Mouse (Mus musculus): ENCODE measurements at regions not wholly inside any gene's neighbourhood (a gene's known extent, or its start where the extent isn't known, plus 50 kb on each side); places are given as distances from the start of the nearest gene placed in this dataset.
"Not testable (repeated sequence)": the region's sequence is repeated elsewhere in the genome, so short reads cannot be mapped to it uniquely, and the experiment has no call there.

DNA sequence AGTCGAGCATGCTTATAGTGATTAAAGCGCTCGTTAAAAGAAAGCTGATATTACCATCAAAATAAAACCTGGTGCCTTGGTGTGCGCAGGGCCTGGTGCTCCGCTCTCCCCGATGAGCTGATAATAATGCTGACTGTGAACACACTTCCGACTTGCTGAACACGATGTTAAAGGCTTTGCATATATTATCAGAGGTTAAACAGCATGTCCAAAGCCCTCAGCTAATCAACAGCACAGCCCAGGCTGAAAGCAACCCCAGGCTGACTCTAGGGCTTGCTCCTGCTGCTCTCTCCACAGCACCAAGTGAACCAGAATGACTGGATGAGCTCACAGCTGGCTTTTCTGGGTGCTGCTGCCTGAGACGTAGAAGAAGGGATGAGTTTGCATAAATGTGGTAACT is 238.2 kb upstream of the 1700012A03Rik start:
- Histone ChIP-seq H3K9ac (no peak overlapping the region), H3K9me3 (replicated peaks) (no peaks in the 10 kb centered on the region), H3K4me1 (replicated peaks) (peaks cover 15% of the 10 kb centered on the region), H3K36me3 (no peaks in the 10 kb centered on the region), H3K4me3 (no peak overlapping the region), H3K27ac (ENCODE audit: poor library complexity, severe bottlenecking) (no peak overlapping the region), H3K27me3 (replicated peaks) (no peaks in the 10 kb centered on the region), H3K4me2 (no peak overlapping the region)
- WGBS = 62% methylated on average over 9 of the region's 9 CpGs
- ATAC-seq (ENCODE audit: insufficient number of reproducible peaks, low FRiP score) = no peak

DNA sequence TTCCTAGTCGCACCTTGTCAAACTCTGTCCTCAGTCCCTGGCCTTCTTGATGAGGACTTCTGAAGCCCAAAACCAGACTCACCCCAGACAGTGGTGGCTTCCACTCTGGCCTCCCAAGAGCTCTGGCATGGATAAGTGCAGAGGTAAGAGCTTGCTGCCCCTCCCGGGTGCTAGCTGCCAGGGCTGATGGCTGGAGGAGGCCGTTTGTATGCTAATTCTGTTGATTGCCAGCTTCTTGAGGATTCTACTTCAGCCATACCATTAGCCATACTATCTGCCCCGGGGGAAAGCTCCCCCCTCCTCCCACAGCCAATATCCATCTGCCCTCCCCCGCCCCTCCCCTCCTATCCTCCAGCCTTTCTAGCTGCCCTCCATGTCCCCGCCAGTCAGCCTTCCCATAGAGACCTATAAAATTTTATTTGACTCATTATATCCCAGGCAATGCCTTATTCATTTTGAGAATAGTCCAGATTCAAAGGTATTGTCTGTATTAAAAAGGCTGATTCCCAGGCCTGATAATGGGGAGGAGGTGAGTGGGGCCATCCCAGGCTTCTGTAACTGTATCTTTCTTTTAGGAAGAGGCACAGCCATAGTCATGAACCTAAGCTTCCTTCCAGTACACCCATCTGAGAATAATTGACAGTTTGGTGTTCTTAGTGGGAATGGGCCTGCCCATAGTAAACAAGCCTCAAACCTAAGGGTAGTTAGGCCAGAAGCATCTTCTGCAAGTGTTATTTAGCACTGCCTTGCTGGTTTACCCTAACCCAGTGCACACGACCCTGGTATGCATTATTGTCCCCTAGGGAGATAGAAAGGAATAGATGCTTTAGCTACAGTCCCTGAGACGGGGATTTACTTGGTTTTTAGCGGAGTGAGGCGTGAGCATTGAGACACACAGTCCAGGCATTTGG is 239.2 kb upstream of the 1700012A03Rik start:
- Histone ChIP-seq H3K9me3 (replicated peaks) (no peaks in the 10 kb centered on the region), H3K27ac (ENCODE audit: poor library complexity, severe bottlenecking) (no peak overlapping the region), H3K27me3 (replicated peaks) (no peaks in the 10 kb centered on the region), H3K4me2 (no peak overlapping the region), H3K4me1 (replicated peaks) (peaks cover 15% of the 10 kb centered on the region), H3K4me3 (no peak overlapping the region), H3K36me3 (no peaks in the 10 kb centered on the region), H3K9ac (no peak overlapping the region)
- WGBS = 66% methylated on average over 10 of the region's 10 CpGs
- ATAC-seq (ENCODE audit: insufficient number of reproducible peaks, low FRiP score) = no peak

- H3K27me3 ChIP-seq (replicated peaks); ATAC-seq (ENCODE audit: insufficient number of reproducible peaks, low FRiP score); H3K4me3 ChIP-seq; H3K4me1 ChIP-seq (replicated peaks); H3K9ac ChIP-seq; H3K4me2 ChIP-seq; H3K27ac ChIP-seq (ENCODE audit: poor library complexity, severe bottlenecking); H3K36me3 ChIP-seq; H3K9me3 ChIP-seq (replicated peaks): not testable (repeated sequence)
- 83% methylated on average over 6 of the region's 10 CpGs for WGBS
Observed at GRCm38 (mm10) chr6:31804468-31804867, 240.7 kb upstream of the Podxl start.

- H3K4me1 ChIP-seq (replicated peaks); H3K9me3 ChIP-seq (replicated peaks); H3K36me3 ChIP-seq; H3K4me3 ChIP-seq; H3K27me3 ChIP-seq (replicated peaks); H3K9ac ChIP-seq; H3K27ac ChIP-seq (ENCODE audit: poor library complexity, severe bottlenecking); ATAC-seq (ENCODE audit: insufficient number of reproducible peaks, low FRiP score); H3K4me2 ChIP-seq: not testable (repeated sequence)
- WGBS = 89% methylated on average over 13 of the region's 24 CpGs
Observed at GRCm38 (mm10) chr6:31803222-31803621, 239.4 kb upstream of the Podxl start.

DNA sequence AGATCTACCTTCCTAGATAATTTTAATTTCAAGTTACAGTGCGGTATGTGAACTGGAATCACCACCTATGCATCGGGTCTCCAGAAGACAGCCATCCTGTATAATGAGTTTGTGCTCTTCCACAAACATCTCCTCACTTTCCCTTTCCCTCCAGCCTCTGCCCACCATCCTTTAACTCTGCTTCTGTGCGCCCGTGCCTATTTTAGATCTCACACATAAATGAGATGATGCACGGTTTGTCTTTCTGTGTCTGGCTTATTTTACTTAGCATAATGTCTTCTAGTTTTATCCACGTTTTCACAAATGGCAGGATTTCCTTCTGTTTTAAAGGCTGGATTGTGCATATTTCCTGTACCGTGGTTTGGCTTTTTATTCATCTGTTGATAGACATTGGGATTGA is 227.8 kb upstream of the Podxl start:
- Histone ChIP-seq H3K27me3 (replicated peaks) (no peaks in the 10 kb centered on the region), H3K27ac (ENCODE audit: poor library complexity, severe bottlenecking) (no peak overlapping the region), H3K4me1 (replicated peaks) (no peaks in the 10 kb centered on the region), H3K4me2 (no peak overlapping the region), H3K9me3 (replicated peaks) (peaks cover 2% of the 10 kb centered on the region; the same call in 1 of the 2 replicates), H3K4me3 (no peak overlapping the region), H3K9ac (no peak overlapping the region), H3K36me3 (no peaks in the 10 kb centered on the region)
- ATAC-seq (ENCODE audit: insufficient number of reproducible peaks, low FRiP score) = no peak
- 75% methylated on average over 7 of the region's 7 CpGs for WGBS

DNA sequence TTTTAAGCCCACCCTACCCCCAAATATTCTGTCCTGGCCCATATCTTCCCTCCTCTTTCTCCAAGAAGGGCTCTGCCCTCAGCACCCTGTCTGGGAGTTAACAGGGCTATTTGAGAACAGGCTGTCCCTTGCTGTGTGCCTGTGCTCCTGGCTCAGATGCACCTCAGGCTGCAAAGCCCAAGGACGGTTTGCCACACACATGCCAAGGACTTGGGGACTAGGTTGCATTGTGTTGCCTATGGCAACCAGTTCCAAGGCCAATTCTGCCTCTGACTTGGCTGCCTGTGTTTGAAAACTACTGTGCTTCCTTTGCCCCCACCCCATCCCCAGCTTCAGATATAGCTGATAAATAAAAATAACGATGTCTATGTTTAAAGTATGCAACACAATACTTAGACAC is 227.1 kb upstream of the Podxl start:
- Histone ChIP-seq H3K27ac (ENCODE audit: poor library complexity, severe bottlenecking) (no peak overlapping the region), H3K4me3 (no peak overlapping the region), H3K9ac (no peak overlapping the region), H3K4me1 (replicated peaks) (no peaks in the 10 kb centered on the region), H3K27me3 (replicated peaks) (no peaks in the 10 kb centered on the region), H3K9me3 (replicated peaks) (peaks cover 2% of the 10 kb centered on the region; the same call in 1 of the 2 replicates), H3K36me3 (no peaks in the 10 kb centered on the region), H3K4me2 (no peak overlapping the region)
- ATAC-seq (ENCODE audit: insufficient number of reproducible peaks, low FRiP score) = no peak
- 59% methylated on average over 2 of the region's 2 CpGs for WGBS

GRCm38 (mm10) chr6:31776841-31777240 is 213.1 kb upstream of the Podxl start:
- Histone ChIP-seq H3K4me1 (replicated peaks) (no peaks in the 10 kb centered on the region), H3K36me3 (no peaks in the 10 kb centered on the region), H3K27ac (ENCODE audit: poor library complexity, severe bottlenecking) (no peak overlapping the region), H3K4me3 (no peak overlapping the region), H3K9me3 (replicated peaks) (peaks cover 5% of the 10 kb centered on the region; the same call in 1 of the 2 replicates), H3K9ac (no peak overlapping the region), H3K4me2 (no peak overlapping the region), H3K27me3 (replicated peaks) (no peaks in the 10 kb centered on the region)
- no peak for ATAC-seq (ENCODE audit: insufficient number of reproducible peaks, low FRiP score)
- 29% methylated on average over 3 of the region's 3 CpGs for WGBS

DNA sequence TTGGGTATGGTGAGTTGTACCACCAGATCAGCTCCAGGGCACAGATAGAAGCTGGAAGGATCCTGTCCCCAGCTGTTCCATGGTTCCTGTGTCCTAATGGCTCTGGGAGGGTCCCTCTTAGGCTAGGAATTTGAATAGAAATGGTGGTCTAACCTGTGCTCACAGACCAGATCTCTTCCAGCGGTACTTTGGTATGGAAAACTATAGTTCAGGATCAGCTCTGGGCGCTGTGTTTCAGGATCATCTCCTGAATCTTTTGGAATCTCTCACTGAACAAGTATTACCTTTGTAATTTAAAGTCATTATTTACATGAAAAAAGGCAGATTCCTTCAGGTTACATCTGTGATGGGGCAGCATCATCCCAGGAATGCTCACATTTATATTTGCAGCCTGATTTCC is 208.1 kb upstream of the Podxl start:
- Histone ChIP-seq H3K27ac (ENCODE audit: poor library complexity, severe bottlenecking) (no peak overlapping the region), H3K9me3 (replicated peaks) (peaks cover 5% of the 10 kb centered on the region; the same call in 1 of the 2 replicates), H3K9ac (no peak overlapping the region), H3K36me3 (no peaks in the 10 kb centered on the region), H3K4me1 (replicated peaks) (no peaks in the 10 kb centered on the region), H3K4me2 (no peak overlapping the region), H3K27me3 (replicated peaks) (no peaks in the 10 kb centered on the region), H3K4me3 (no peak overlapping the region)
- no peak for ATAC-seq (ENCODE audit: insufficient number of reproducible peaks, low FRiP score)
- WGBS = 88% methylated on average over 2 of the region's 2 CpGs

GRCm38 (mm10) chr6:31745589-31745988 is 181.8 kb upstream of the Podxl start:
- ATAC-seq (ENCODE audit: insufficient number of reproducible peaks, low FRiP score) = no peak
- Histone ChIP-seq H3K27ac (ENCODE audit: poor library complexity, severe bottlenecking) (no peak overlapping the region), H3K9ac (no peak overlapping the region), H3K4me1 (replicated peaks) (no peaks in the 10 kb centered on the region), H3K4me2 (no peak overlapping the region), H3K36me3 (no peaks in the 10 kb centered on the region), H3K9me3 (replicated peaks) (no peaks in the 10 kb centered on the region), H3K27me3 (replicated peaks) (no peaks in the 10 kb centered on the region), H3K4me3 (no peak overlapping the region)
- WGBS = 70% methylated on average over 1 of the region's 1 CpGs

DNA sequence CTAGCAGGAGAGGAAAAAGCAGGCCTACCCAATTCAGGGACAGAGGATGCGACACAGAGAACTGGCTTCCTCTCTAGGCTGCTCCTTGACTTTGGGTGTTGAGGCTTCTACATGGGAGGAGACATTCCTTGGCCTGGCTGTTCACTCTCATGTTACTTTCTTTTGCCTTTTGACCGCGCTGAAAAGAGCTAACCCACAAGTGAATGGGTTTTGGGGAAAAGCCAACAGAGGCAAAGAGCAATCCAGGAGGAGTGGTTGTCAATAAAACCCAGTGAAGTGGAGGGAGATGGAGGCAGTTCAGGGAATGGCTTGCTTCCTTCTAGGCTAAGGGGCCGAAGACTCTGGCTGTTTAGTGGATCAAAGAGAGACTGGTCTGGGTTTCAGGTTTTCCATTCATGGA is 167.6 kb upstream of the Podxl start:
- 79% methylated on average over 4 of the region's 4 CpGs for WGBS
- no peak overlapping the region for H3K27ac ChIP-seq (ENCODE audit: poor library complexity, severe bottlenecking)
- no peaks in the 10 kb centered on the region for H3K9me3 ChIP-seq (replicated peaks)
- H3K4me3 ChIP-seq = no peak overlapping the region
- no peaks in the 10 kb centered on the region for H3K36me3 ChIP-seq
- H3K4me2 ChIP-seq = no peak overlapping the region
- no peak for ATAC-seq (ENCODE audit: insufficient number of reproducible peaks, low FRiP score)
- H3K27me3 ChIP-seq (replicated peaks) = no peaks in the 10 kb centered on the region
- no peak overlapping the region for H3K9ac ChIP-seq
- no peaks in the 10 kb centered on the region for H3K4me1 ChIP-seq (replicated peaks)

DNA sequence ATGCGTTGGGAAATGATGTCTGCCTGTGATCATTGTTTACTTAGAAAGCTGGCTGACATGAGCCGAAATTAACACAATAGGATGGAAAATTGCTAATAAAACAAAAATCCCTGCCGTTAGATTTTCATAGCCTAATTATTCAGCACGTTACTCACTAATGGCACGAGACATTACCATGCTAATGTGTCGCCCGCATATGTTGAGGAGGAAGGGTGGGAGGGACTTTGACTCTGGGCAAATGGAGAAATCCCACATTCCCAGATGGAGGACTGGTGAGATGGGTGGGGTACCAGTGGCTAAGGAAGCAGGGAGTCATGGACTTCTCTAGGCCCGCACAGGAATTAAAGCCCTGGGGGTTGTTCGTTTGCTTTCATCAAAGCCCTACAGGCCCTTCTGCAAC is 155.8 kb upstream of the Podxl start:
- no peaks in the 10 kb centered on the region for H3K36me3 ChIP-seq
- ATAC-seq (ENCODE audit: insufficient number of reproducible peaks, low FRiP score) = no peak
- H3K4me3 ChIP-seq = no peak overlapping the region
- no peak overlapping the region for H3K4me2 ChIP-seq
- no peaks in the 10 kb centered on the region; the same call in 1 of the 2 replicates for H3K4me1 ChIP-seq (replicated peaks)
- no peaks in the 10 kb centered on the region for H3K9me3 ChIP-seq (replicated peaks)
- 68% methylated on average over 9 of the region's 9 CpGs for WGBS
- H3K9ac ChIP-seq = no peak overlapping the region
- H3K27ac ChIP-seq (ENCODE audit: poor library complexity, severe bottlenecking) = no peak overlapping the region
- 0 out of 2 replicates have a peak, but pooled peaks cover 3% of the 10 kb centered on the region for H3K27me3 ChIP-seq (replicated peaks)

GRCm38 (mm10) chr6:31718843-31719242 is 155.1 kb upstream of the Podxl start:
- Histone ChIP-seq H3K4me3 (no peak overlapping the region), H3K36me3 (no peaks in the 10 kb centered on the region), H3K27ac (ENCODE audit: poor library complexity, severe bottlenecking) (no peak overlapping the region), H3K9me3 (replicated peaks) (no peaks in the 10 kb centered on the region), H3K27me3 (replicated peaks) (0 out of 2 replicates have a peak, but pooled peaks cover 3% of the 10 kb centered on the region), H3K4me1 (replicated peaks) (no peaks in the 10 kb centered on the region; the same call in 1 of the 2 replicates), H3K4me2 (no peak overlapping the region), H3K9ac (no peak overlapping the region)
- WGBS = 35% methylated on average over 4 of the region's 4 CpGs
- ATAC-seq (ENCODE audit: insufficient number of reproducible peaks, low FRiP score) = no peak
